Mouse (Mus musculus): ENCODE results near the gene Frmd4a.

DNA sequence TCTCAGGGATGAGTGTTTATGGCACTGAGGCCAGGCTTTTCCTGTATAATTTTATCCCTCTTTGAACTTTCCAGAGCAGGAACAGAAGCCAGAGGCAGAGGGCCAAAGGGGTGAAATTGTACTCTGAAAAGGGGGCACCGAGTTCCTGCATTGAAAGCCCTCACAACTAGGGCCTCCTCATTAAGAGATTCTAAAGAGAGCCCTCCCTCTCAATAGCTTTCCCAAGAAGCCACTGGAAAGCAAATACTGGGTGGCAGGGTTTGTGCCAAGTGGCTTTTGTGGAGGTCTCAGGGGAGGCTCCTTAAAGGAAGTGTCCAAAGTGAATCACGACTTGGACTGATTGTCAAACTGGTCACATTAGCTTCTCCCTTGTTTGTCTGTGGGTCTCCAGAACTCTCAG lies 43.2 kb downstream of the Frmd4a start:
- TF ChIP-seq EP300 (IDR thresholded peaks at IDR 0.05; ENCODE audit: low read depth) (no peak), CTCF (IDR thresholded peaks at IDR 0.05; ENCODE audit: low read depth) (no peak)

All from heart, postnatal 0 days (tissue).